Mouse (Mus musculus): ENCODE results near the gene Sec1. TPM values are rescaled to one million over a fixed set of nuclear protein-coding genes. Genes with fewer than 3 reads are reported as not detected.

Sec1 gene
- total RNA-seq, 2 experiments from 2014 or later = 0.16 TPM; not detected in 1

- DNase-seq = no peak
Observed at GRCm38 (mm10) chr7:45716952-45717917, 23.0 kb upstream of the Sec1 start.

- DNase-seq = no peak
Observed at GRCm38 (mm10) chr7:45716460-45716857, 22.3 kb upstream of the Sec1 start.

- DNase-seq = no peak
Observed at GRCm38 (mm10) chr7:45715741-45716459, 21.7 kb upstream of the Sec1 start.

- DNase-seq = peak; percentile 98
Observed at GRCm38 (mm10) chr7:45715090-45715708, 21.0 kb upstream of the Sec1 start, which contains the start of gene Rpl18. Gene Rpl18 (plus strand): TSS chr7:45715457.

GRCm38 (mm10) chr7:45714630-45715089 is 20.5 kb upstream of the Sec1 start:
- no peak for DNase-seq

- no peak for DNase-seq
Observed at GRCm38 (mm10) chr7:45713881-45714520, 19.8 kb upstream of the Sec1 start.

- no peak for DNase-seq
Observed at GRCm38 (mm10) chr7:45713396-45713795, 19.2 kb upstream of the Sec1 start.

GRCm38 (mm10) chr7:45712022-45712757 is 18.0 kb upstream of the Sec1 start:
- peak; percentile 68 for DNase-seq

GRCm38 (mm10) chr7:45711316-45712021 is 17.3 kb upstream of the Sec1 start:
- DNase-seq = peak; percentile 49

GRCm38 (mm10) chr7:45710477-45711191 is 16.4 kb upstream of the Sec1 start:
- DNase-seq = no peak

- DNase-seq = peak; percentile 16
Observed at GRCm38 (mm10) chr7:45709677-45710355, 15.6 kb upstream of the Sec1 start.

- peak; percentile 8 for DNase-seq
Observed at GRCm38 (mm10) chr7:45709036-45709435, 14.8 kb upstream of the Sec1 start.

- peak; percentile 74 for DNase-seq
Observed at GRCm38 (mm10) chr7:45708221-45708761, 14.1 kb upstream of the Sec1 start.

- peak; percentile 98 for DNase-seq
Observed at GRCm38 (mm10) chr7:45707375-45707967, 13.3 kb upstream of the Sec1 start.

GRCm38 (mm10) chr7:45706721-45707241 is 12.6 kb upstream of the Sec1 start:
- peak; percentile 94 for DNase-seq

- peak; percentile 92 for DNase-seq
Observed at GRCm38 (mm10) chr7:45705873-45706281, 11.7 kb upstream of the Sec1 start.

GRCm38 (mm10) chr7:45705443-45705864 is 11.3 kb upstream of the Sec1 start:
- peak; percentile 66 for DNase-seq

Data from gastrocnemius, postnatal 25 days (tissue).